Mouse (Mus musculus): ENCODE data around the gene Phf21b.
"Not testable (repeated sequence)": the region's sequence is repeated elsewhere in the genome, so short reads cannot be mapped to it uniquely, and the experiment has no call there.

Gene Phf21b

DNA sequence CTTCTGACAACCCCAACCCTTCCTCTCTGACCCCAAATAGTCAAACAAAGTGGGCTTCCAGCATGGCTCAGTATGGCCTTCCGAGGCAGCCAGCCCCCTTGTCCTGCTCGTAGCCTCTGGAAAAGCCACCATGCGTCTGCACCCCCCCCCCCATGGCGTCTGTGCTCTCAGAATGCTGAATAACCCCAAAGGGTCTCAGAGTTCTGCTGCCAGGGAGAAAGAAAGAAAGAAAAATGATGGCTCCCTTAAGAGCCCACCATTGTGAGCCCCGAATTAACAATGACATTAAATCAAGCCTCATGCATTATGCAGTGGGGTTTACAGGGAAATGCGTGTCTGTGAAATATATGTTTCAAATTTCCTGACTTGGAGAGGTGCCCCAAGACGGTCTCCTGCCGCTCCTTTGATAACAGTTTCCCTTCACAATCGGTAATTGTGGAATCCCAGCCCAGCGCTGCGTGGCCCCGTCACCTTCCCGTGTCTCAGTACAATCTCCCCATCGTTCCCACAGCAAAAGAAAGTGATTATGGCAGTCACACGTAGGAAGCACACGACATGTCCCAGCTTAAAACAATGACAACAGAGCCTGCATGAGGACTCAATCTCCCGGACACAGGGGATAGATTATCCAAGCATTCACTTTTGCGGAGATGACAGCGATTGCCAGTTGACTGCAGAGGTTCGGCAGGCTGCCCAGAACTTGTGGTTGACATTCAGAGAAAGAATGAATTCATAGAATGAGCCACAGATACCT, 80.3 kb downstream of the Phf21b start:
- no peak for DNase-seq (ENCODE audit: low read depth)

DNA sequence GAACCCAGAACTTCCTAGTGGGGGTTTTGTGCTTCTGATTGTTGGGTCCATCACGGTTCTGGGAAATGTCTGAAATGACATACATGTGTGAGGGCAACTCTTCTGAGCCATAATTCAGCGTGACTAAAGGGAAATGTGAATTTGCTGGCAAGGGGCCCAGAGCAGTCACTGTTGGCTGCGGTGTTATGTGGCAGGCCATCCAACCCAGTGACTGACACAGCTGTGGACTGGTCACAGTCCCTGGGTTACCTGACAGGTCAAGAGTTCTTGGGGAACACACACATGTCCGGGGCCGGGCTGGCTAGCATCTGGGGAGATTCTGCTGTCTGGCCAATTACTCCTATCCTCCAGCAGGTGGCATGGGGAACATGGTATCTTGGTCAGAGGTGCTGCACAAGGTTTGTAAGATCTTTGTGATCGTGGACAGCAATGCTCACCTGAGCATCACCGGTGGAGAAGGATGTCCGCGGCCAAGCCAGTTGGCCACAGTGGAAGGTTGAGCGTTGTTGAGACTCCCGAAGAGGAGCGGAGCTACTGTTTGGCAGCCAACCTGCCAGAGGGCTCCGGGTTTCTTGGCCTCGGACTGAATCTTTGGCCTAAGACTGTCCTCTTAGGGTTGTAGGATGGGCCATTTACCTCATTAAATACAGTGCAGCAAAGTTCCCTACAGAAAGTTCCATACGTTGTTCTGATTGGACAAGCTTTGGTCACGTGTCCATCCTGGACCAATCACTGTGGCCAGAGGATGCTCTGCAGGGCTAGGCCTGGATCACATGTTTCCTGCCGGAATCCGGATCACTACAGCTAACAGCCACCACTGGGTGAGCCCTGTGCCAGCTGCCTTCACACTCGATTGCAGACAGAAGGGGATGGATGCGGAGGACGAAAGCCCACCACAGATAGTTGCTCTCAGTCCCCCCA, 83.4 kb downstream of the Phf21b start:
- no peak for DNase-seq (ENCODE audit: low read depth)

DNA sequence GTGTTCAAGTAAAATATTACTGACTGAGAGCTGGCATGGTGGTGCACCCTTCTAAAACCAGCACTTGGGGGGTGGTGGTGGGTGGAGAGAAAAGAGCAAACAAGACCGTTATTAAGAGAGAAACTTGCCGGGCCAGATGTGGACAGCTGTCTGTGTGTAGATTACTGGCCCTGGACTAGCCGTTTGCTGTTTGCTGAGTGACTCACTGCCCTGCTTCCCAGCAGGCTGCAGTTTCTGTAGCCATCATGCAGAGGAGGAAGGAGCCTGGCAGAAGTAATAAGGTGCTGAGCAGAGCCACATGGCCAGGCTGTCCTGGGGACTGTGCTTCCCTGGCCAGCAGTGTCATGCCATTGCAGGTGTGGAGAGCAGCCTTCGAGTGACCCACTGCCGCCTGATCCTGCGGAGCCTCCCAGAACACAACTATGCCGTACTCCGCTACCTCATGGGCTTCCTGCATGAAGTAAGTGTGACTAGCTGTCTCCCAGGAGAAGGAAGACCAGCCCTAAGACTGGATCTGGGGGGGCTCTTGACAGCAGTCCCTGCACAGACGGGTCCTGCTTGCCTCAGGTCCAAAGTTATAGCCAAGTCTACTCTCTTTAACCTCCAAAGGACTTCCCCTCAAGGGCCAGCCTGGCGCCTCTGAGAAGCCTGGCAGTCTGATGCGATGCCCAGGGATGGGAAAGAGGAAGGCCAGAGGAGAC, 86.1 kb downstream of the Phf21b start:
- DNase-seq (ENCODE audit: low read depth) = no peak

DNA sequence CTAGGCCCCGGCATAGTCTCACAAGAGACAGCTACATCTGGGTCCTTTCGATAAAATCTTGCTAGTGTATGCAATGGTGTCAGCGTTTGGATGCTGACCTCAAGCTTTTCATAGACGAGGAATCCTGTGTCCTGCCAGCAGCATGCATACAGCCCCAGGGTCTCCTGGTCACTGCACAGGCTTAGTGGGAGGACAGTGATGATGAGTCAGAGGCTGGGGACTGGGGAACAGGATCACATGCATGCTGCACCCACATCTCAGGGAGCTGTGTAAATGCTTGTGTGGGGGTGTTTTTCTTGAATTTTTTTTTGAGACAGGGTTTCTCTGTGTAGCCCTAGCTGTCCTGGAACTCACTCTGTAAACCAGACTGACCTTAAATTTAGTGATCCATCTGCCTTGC, 87.3 kb downstream of the Phf21b start:
- not testable (repeated sequence) for DNase-seq (ENCODE audit: low read depth)

DNA sequence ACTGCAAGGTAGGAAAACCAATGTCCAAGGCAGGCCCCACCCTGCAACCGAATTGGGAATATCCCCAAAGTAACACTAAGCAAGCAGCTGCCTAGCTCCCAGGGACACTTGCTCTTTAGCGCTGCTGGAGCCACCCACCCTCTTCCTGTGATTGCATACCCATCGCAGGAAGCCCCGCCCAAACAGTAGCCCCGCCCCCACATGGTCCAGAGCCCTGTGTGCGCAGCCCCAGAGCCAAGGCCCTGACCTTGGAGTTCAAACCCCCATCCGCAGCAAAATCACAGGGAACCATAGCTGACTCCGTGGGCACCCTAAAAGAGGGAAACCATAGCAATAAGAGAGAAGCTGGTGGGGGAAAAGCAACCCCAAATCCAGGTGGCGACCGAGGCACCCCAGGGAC, 89.2 kb downstream of the Phf21b start:
- DNase-seq (ENCODE audit: low read depth) = no peak

DNA sequence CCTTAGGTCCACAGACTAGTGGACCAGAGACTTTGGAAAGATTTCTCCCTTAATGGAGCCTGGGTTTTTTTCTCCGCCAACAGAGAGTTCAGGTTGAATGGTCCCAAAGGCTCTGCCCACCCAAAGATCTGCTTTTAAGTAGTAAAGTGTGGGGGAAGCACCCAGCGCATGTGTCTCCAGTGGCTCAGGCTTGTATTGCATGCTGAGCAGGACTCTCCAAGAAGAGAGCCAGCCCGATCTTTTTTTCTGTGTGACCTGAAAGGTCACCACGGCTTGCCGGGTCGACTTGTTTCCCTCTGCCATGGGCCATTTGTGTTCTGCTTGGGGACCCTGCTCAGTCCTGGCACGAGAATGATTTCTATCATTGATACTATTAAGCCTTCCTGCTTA, 92.4 kb downstream of the Phf21b start:
- no peak for DNase-seq (ENCODE audit: low read depth)

DNA sequence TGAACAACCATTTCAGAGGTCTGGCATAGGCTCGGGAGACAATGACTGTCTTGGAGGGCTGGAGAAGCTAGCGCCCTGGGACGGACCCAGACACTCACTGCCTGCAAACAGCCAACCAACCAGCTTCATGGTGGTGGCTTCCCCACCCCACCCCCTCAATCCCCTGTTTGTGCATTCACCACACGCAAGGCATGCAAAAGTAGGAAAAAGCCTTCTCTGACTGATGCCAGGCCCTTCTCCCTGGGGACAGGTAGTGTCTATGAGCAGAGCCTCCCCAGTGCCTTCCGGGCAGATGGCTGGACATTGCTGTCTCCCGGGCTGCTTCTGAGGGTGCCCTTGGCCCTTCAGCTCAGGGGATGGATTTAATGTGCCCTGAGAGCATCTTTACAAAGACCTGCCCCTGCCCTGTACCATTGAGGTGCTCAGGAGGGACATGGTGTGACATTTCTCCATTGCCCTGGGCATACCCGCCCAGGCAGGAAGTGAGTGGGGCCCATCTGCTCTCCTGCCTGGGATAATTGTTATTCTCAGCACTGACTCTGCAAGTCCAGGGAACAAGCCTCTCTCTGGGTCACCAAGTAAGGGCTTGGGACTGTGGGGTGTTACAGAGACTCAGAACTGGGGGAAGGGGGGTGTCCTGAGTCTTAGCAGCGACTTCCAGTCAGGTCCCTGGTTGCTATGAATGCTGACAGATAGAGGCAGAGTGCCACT, 93.0 kb downstream of the Phf21b start:
- no peak for DNase-seq (ENCODE audit: low read depth)

DNA sequence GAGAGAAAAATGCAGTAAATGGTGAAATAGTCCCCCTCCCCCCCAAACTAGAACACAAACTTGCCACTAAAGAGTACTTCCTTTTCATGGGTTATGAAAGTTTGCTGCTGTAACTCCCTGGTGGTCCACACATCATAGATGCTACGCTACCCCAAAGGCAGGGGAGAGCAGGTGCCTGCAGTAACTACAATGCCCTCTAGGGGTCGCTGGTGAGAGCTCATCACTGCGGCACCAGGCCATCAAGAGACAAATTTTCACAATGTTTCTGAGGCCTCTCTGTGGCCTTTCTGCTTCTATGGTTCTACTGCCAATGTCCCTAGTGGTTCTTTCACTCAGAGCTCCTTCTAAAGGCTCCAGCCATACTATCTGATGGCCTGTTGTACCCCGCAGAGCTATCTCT, 97.4 kb downstream of the Phf21b start:
- DNase-seq (ENCODE audit: low read depth) = peak; percentile 45

DNA sequence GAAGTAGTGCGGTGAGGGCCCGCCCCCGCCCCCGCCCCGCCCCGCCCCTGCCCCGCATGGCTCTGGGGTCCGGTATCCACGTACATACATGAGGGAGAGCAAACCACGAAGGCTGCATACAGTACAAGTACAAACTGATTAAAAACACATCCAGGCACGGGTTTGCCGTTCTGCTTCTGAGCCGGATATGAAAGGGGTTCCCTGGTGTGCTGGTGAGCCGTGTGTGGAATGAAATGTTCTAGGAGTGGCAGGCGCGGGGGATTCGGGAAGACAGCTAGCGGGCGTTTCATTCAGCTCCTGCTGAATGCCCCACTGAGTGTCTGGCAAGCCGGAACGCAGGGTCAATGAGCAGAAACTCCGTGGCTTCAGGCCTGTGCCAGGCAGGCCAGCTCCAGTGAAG, 99.4 kb downstream of the Phf21b start:
- no peak for DNase-seq (ENCODE audit: low read depth)

DNA sequence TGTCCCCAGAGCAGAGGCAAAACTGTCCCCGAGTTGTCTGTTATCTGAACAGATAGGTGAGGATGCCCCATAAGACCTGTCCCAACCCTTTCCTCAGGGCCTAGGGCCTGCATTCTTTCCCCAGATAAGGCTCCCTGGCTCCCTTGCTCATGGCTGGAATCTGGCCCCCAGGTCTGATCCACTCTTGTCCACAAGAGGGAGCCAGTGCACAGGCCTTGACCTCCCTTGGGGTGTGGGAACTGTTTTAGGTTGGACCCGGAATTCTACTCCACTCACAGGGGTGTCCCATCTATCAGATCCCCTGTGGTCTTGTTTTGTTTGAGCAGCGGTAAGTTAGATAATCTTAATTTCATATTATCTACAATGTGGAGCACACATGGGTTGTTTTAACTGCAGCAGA, 100.9 kb downstream of the Phf21b start:
- peak; percentile 53 for DNase-seq (ENCODE audit: low read depth)

DNA sequence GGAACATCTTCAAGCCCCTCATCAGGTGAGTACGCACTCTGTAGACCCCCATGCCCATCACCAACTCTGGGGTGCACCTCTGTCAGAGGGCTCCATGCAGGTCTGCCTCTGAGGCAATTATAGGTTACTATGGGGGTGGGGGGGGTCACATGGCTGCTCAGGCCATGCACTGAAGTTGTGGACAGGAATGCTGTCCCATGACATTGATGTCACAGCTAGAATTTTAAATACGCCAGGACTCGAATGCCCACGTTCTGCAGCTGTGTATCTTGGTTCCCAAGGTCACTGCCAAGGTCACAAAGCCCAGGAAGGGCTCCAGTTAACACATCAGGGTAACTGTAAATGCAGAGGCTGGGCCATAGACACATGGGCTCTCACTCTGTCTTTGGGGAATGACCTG, 110.0 kb downstream of the Phf21b start:
- no peak for DNase-seq (ENCODE audit: low read depth)

DNA sequence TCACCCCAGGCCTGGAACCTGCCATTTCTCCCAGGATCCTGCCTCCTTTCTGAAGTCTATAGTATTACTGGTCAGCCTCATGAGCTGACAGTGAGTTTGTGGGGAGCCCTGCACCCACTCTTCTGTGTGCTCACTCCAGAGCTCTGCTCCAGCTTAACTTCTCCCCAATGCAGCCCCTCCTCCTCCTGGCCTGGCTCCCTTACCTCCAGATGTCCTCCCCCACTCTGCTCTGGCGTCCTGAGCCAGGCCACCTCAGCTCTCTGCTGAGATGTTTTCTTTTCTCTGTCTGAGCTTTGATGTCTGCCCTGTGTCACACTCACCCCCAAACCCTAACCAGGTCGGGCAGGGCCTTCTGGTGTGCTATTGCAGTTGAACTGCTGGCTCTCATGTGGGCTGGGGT, 111.5 kb downstream of the Phf21b start:
- DNase-seq (ENCODE audit: low read depth) = no peak

DNA sequence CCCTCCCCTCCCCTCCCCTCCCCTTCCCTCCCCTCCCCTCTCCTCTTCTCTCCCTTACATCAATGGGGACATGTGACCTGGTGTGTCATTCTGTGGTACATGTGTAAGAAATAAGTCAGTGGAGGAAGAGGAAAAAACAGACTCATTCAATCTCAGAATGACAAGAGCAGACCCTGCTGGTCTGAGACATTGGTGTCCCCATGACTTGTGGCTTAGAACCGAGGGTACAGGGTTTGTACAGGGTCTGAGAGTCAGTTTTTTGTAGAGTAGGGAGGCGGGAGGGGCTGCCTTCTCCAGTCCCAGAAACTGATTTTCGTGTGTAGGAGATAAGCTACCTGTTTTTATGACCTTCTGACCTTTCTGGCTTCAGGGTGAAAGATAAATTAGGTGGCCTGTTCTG, 112.5 kb downstream of the Phf21b start:
- DNase-seq (ENCODE audit: low read depth) = no peak

DNA sequence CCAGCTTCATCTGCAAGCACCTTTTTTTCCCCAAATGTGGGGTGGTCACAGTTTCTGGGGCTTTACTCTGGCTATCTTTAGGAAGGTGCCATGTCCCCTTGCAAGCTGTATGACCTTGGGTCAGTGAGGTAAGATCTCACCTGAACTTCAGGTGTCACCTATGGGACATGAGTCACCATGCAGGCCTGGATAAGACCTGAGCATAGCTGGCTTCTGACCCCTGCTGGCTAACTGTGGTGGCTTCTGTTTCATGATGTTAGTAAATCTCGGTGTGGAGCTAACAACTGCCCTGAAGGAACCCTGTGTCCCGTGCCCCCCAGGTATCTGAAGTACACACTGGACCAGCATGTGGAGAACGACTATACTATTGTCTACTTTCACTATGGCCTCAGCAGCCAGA, 114.3 kb downstream of the Phf21b start:
- DNase-seq (ENCODE audit: low read depth) = no peak

DNA sequence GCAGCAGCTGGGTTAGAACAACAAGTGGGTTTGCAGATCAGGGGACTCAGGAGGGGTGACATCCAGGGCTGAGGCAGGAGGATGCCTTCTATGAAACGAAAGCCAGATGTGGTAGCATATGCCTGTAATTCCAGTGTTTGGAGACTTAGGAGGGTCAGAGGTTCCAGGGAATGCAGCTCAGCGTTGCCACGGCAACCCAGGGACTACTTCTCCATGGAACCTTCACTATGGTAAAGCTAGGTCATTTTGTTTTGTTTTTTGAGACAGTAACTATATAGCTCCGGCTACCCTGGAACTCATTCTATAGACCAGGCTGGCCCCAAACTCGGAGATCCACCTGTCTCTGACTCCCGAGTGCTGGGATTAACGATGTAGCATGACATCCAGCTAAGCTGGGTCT, 117.6 kb downstream of the Phf21b start:
- DNase-seq (ENCODE audit: low read depth) = no peak

DNA sequence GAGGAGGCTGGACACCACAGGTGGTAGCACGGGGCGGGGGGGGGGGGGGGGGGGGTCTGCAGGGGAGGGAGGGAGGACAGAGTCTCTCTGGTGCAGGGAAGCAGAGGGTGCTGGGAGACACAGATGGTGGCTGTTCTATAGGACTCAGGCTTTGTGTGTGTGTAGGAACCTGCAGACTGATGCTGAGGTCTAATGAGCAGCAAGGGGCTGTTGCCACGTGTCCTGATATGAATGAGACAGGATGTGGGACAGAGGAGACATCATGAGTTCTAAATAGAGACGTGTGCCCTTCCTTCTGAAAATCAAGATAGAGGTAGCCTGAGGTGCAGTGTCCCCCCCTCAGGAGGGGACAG, 118.9 kb downstream of the Phf21b start:
- DNase-seq (ENCODE audit: low read depth) = no peak

DNA sequence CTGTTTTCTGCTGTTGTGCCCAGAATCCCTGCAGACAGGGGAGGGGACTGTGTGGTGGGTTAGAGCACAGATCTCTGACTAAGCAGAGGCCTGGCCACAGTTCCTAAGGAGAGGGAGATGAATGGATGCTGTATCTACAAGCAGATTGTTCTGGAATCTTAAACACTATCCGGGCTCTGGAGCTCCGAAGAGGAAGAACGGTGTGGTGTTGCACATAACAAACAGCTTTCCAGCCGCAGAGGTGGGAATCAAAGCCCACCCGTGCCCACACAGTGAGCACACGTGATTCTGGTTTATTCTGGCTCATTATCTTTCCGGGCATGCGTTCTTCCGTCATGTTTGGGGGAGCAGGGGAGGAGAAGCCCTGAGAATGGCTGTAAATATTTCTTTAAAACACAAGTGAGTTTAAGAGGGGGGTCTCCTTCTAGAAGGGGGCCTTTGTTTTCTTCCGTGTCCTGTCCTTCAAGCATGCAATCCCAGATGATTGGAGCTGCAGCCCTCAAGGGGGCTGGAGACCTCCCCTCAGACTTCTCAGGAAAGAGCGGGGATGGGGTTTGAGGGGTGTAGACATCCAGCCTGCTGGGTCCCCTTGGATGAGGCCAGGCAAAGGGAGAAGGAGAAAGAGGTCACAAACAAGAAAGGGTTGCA, 119.4 kb downstream of the Phf21b start:
- no peak for DNase-seq (ENCODE audit: low read depth)
